Mouse (Mus musculus) ES-Bruce4 (cell line): ENCODE measurements around the gene Cntf.

Experiments
- CTCF ChIP-seq: IDR thresholded peaks from one replicate; pipeline ENCODE4 v1.8.1; 2011; ENCODE audit warnings: low read depth, low read length
- EP300 ChIP-seq: IDR thresholded peaks from 2 replicates; pipeline ENCODE4 v1.6.1; 2011; ENCODE audit warnings: low read depth, low read length; ENCODE audit not compliant: insufficient read depth
- POLR2A ChIP-seq: IDR thresholded peaks from one replicate; pipeline ENCODE4 v1.8.1; 2011; ENCODE audit warnings: low read length; ENCODE audit not compliant: insufficient read depth

DNA sequence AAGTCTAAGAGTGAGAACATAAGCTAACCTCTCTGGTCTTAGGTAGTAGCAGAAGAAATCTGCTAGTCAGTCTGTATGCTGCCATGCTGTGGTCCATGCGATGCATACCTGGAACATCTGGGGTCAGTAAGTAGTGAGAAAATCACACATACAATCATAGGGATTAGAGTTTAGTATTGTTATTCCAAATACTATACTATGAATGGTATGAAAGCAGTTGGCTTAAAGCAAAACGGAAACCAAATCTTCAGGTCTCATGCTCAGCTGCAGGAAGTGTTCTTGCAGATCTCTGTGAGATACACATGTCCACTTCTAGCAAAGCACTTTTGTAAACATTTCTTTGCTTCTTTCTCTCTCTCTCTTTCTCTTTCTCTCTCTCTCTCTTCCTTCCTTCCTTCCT is 40.8 kb upstream of the Cntf start:
- TF ChIP-seq CTCF (no peak), EP300 (no peak), POLR2A (no peak)
